Mouse (Mus musculus) embryo, embryonic 11 days (tissue): ENCODE results near the gene Sars.

Experiments used
- DNase-seq: peaks from one replicate; pipeline ENCODE4 v3.0.0-alpha.2; 2015

Sars gene

GRCm38 (mm10) chr3:108386186-108386585, 58.8 kb downstream of the Sars start:
- DNase-seq: no peak

- DNase-seq: no peak
Observed at GRCm38 (mm10) chr3:108384425-108384824, 60.6 kb downstream of the Sars start.

GRCm38 (mm10) chr3:108383485-108384354, 61.3 kb downstream of the Sars start, which contains the start of gene Psrc1:
Gene Psrc1, plus strand, starts transcription at chr3:108383839.
- DNase-seq: peak; percentile 97

GRCm38 (mm10) chr3:108381945-108382875, 62.8 kb downstream of the Sars start:
- peak; percentile 42 for DNase-seq

DNA sequence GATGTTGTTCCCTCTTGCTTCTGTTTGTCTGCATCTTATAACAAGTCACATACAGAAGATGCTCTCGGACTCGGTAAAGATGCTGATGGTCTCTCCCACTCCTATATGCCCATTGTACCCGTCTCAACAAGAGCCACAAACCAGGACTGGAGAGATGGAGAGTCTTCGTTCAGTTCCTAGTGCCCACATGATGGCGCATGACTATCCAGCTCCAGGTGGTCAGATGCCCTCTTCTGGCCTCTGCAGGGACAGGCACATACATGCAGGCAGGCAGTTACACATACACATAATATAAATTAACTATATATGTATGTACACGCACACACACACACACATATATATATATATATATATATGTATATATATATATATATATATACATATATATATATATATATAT, 64.3 kb downstream of the Sars start:
- peak; percentile 44 for DNase-seq

GRCm38 (mm10) chr3:108378875-108379663, 65.9 kb downstream of the Sars start:
- no peak for DNase-seq
